Mouse (Mus musculus): Measurements from ENCODE around the gene Rictor. TPM values are rescaled to one million over a fixed set of nuclear protein-coding genes. Genes with fewer than 3 reads are reported as not detected.

Gene Rictor
- total RNA-seq (2015), result 24.3 and 28.7 TPM in 2 replicates
- 26.0 and 30.8 TPM in 2 replicates for total RNA-seq (2017)

GRCm38 (mm10) chr15:6707936-6708525 is at the start of gene Rictor:
TSS of gene Rictor (plus strand) at chr15:6708379.
- peak; percentile 66 for ATAC-seq (ENCODE audit: poor library complexity, severe bottlenecking)

GRCm38 (mm10) chr15:6661951-6662350 is 46.2 kb upstream of the Rictor start:
- no peak for ATAC-seq (ENCODE audit: poor library complexity, severe bottlenecking)

GRCm38 (mm10) chr15:6663991-6664390 is 44.2 kb upstream of the Rictor start:
- ATAC-seq (ENCODE audit: poor library complexity, severe bottlenecking), result no peak

GRCm38 (mm10) chr15:6666072-6666471 is 42.1 kb upstream of the Rictor start:
- ATAC-seq (ENCODE audit: poor library complexity, severe bottlenecking), result no peak

GRCm38 (mm10) chr15:6668793-6669437 is 39.3 kb upstream of the Rictor start:
- no peak for ATAC-seq (ENCODE audit: poor library complexity, severe bottlenecking)

- no peak for ATAC-seq (ENCODE audit: poor library complexity, severe bottlenecking)
Measured at GRCm38 (mm10) chr15:6678479-6678878, 29.7 kb upstream of the Rictor start.

- ATAC-seq (ENCODE audit: poor library complexity, severe bottlenecking), result no peak
Measured at GRCm38 (mm10) chr15:6702164-6702563, 6.0 kb upstream of the Rictor start.

GRCm38 (mm10) chr15:6705351-6705901 is 2.8 kb upstream of the Rictor start:
- peak; percentile 63 for ATAC-seq (ENCODE audit: poor library complexity, severe bottlenecking)

- ATAC-seq (ENCODE audit: poor library complexity, severe bottlenecking), result peak; percentile 21
Measured at GRCm38 (mm10) chr15:6707551-6707935, 636 bp upstream of the Rictor start.

- peak; percentile 11; the same call in 1 of the 2 replicates for ATAC-seq (ENCODE audit: poor library complexity, severe bottlenecking)
Measured at GRCm38 (mm10) chr15:6708526-6709441, 605 bp downstream of the Rictor start.

GRCm38 (mm10) chr15:6709618-6710017 is 1.4 kb downstream of the Rictor start:
- ATAC-seq (ENCODE audit: poor library complexity, severe bottlenecking), result no peak

GRCm38 (mm10) chr15:6710341-6710740 is 2.2 kb downstream of the Rictor start:
- no peak for ATAC-seq (ENCODE audit: poor library complexity, severe bottlenecking)

GRCm38 (mm10) chr15:6711226-6711625 is 3.0 kb downstream of the Rictor start:
- no peak for ATAC-seq (ENCODE audit: poor library complexity, severe bottlenecking)

- ATAC-seq (ENCODE audit: poor library complexity, severe bottlenecking), result no peak
Measured at GRCm38 (mm10) chr15:6714819-6715218, 6.6 kb downstream of the Rictor start.

- no peak for ATAC-seq (ENCODE audit: poor library complexity, severe bottlenecking)
Measured at GRCm38 (mm10) chr15:6715237-6715636, 7.1 kb downstream of the Rictor start.

GRCm38 (mm10) chr15:6721385-6721784 is 13.2 kb downstream of the Rictor start:
- ATAC-seq (ENCODE audit: poor library complexity, severe bottlenecking), result no peak

- no peak for ATAC-seq (ENCODE audit: poor library complexity, severe bottlenecking)
Measured at GRCm38 (mm10) chr15:6721802-6722201, 13.6 kb downstream of the Rictor start.

- no peak for ATAC-seq (ENCODE audit: poor library complexity, severe bottlenecking)
Measured at GRCm38 (mm10) chr15:6722405-6723176, 14.4 kb downstream of the Rictor start.

GRCm38 (mm10) chr15:6723338-6723737 is 15.2 kb downstream of the Rictor start:
- ATAC-seq (ENCODE audit: poor library complexity, severe bottlenecking), result no peak

- no peak for ATAC-seq (ENCODE audit: poor library complexity, severe bottlenecking)
Measured at GRCm38 (mm10) chr15:6724442-6724841, 16.3 kb downstream of the Rictor start.

Data from megakaryocyte, adult 5-6 weeks (primary cell).